Mouse (Mus musculus): ENCODE data around the gene Mcemp1.

DNA sequence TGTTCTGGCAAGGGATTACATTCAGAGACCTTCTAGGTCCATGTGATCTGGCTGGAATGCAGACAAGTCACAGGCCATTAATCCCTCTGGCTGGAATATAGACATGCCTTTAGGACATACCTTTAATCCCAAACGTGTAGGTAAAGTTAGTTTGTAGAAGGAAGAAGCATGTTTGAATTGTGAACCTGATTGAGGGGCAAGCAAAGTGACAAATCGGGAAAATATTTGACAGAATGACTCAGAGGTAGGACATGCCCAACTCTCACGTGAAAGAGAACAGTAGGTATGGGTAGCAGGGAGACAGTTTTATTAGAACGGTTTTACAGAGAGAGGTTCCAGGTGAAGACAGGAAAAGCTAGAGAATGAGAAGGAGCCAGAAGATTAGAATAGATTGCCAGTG is 18.0 kb upstream of the Mcemp1 start:
- TF ChIP-seq CTCF (IDR thresholded peaks at IDR 0.05; ENCODE audit: control insufficient read depth, insufficient read depth, low read length), result no peak
- TF ChIP-seq POLR2A (IDR thresholded peaks at IDR 0.05; ENCODE audit: borderline replicate concordance, control insufficient read depth, low read depth, low read length), result no peak
